Mouse (Mus musculus) bone marrow, adult 2 months (tissue): ENCODE measurements around the gene Gck. TPM values are rescaled to one million over a fixed set of nuclear protein-coding genes. Genes with fewer than 3 reads are reported as not detected.

Experiments used
- H3K27ac ChIP-seq: fragments of 200-500 bp; 2 replicates; pipeline ENCODE4 v1.5.1; 2012; ENCODE audit warnings: low read depth, mild to moderate bottlenecking, control low read depth, inconsistent platforms, low read length; ENCODE audit not compliant: control insufficient read depth, poor library complexity, insufficient read depth
- H3K4me1 ChIP-seq: fragments of 200-500 bp; 2 replicates; pipeline ENCODE4 v1.6.1; 2011; ENCODE audit warnings: low read length; ENCODE audit not compliant: control insufficient read depth, insufficient read depth
- H3K4me3 ChIP-seq: fragments of 200-500 bp; replicated peaks from 2 replicates; pipeline ENCODE3; 2011; ENCODE audit warnings: mild to moderate bottlenecking, low read depth, low read length, control low read depth; ENCODE audit not compliant: control insufficient read depth
- CTCF ChIP-seq: fragments of 200-500 bp; IDR thresholded peaks from 2 replicates; pipeline ENCODE4 v1.5.1; 2011; ENCODE audit warnings: low read length, control low read depth; ENCODE audit not compliant: control insufficient read depth, insufficient read depth
- POLR2A ChIP-seq: fragments of 200-500 bp; IDR thresholded peaks from 2 replicates; pipeline ENCODE4 v1.6.1; 2011; ENCODE audit warnings: low read depth, mild to moderate bottlenecking, control low read depth, low read length, borderline replicate concordance; ENCODE audit not compliant: control insufficient read depth
- WGBS: fragments of 180-500 bp; shearing (Covaris S2); methylation state at CpG from one replicate; pipeline ENCODE4 v1.1.7; 2018; 5-methylcytosine and 5-hydroxymethylcytosine counted together
- polyA plus RNA-seq: library from polyadenylated mRNA; stranded (reverse); fragments of >200 nt; gene quantifications from 2 replicates; pipeline ENCODE4 v1.2.4, GENCODE M21; 2011; ENCODE audit warnings: low replicate concordance; ENCODE audit not compliant: missing spikeins, insufficient read depth, insufficient read length

Gck gene
- polyA plus RNA-seq, 1 experiment: 2.8 TPM

GRCm38 (mm10) chr11:5913256-5913655, 36.6 kb downstream of the Gck start:
- WGBS: 68% methylated on average over 8 of the region's 8 CpGs
- TF ChIP-seq CTCF (no peak), POLR2A (no peak)
- H3K4me3 ChIP-seq: no peak overlapping the region

GRCm38 (mm10) chr11:5912635-5913034, 37.2 kb downstream of the Gck start:
- H3K4me1 ChIP-seq: no peaks in the 10 kb centered on the region
- no peak overlapping the region for H3K4me3 ChIP-seq
- H3K27ac ChIP-seq: no peak overlapping the region
- WGBS: 20% methylated on average over 5 of the region's 5 CpGs
- TF ChIP-seq CTCF (peak; percentile 73), POLR2A (no peak)

More at GRCm38 (mm10) chr11:5913256-5913655, 36.6 kb downstream of the Gck start:
- H3K4me1 ChIP-seq: no peaks in the 10 kb centered on the region
- H3K27ac ChIP-seq: no peak overlapping the region

- no peak for TF ChIP-seq POLR2A
- TF ChIP-seq CTCF: no peak
- H3K27ac ChIP-seq: no peak overlapping the region
- no peak overlapping the region for H3K4me3 ChIP-seq
- H3K4me1 ChIP-seq: no peaks in the 10 kb centered on the region
- 79% methylated on average over 4 of the region's 4 CpGs for WGBS
These were observed 41.2 kb downstream of the Gck start for GRCm38 (mm10) chr11:5908642-5909041.

- H3K4me1 ChIP-seq: no peaks in the 10 kb centered on the region
- H3K4me3 ChIP-seq: no peak overlapping the region
- H3K27ac ChIP-seq: no peak overlapping the region
- 67% methylated on average over 5 of the region's 5 CpGs for WGBS
- TF ChIP-seq POLR2A (no peak), CTCF (no peak)
These were observed 42.8 kb downstream of the Gck start for GRCm38 (mm10) chr11:5907096-5907495.

- Histone ChIP-seq H3K4me3 (no peak overlapping the region), H3K27ac (no peak overlapping the region), H3K4me1 (no peaks in the 10 kb centered on the region)
- TF ChIP-seq POLR2A: no peak
- TF ChIP-seq CTCF: no peak
- WGBS: 83% methylated on average over 10 of the region's 10 CpGs
These were observed 43.9 kb downstream of the Gck start for GRCm38 (mm10) chr11:5905778-5906518.

GRCm38 (mm10) chr11:5904871-5905270, 45.0 kb downstream of the Gck start:
- TF ChIP-seq POLR2A: no peak
- no peak for TF ChIP-seq CTCF
- Histone ChIP-seq H3K4me1 (no peaks in the 10 kb centered on the region), H3K4me3 (no peak overlapping the region), H3K27ac (no peak overlapping the region)
- WGBS: 81% methylated on average over 6 of the region's 6 CpGs

GRCm38 (mm10) chr11:5904357-5904756, 45.5 kb downstream of the Gck start:
- Histone ChIP-seq H3K4me1 (no peaks in the 10 kb centered on the region), H3K27ac (no peak overlapping the region), H3K4me3 (no peak overlapping the region)
- TF ChIP-seq CTCF (no peak), POLR2A (no peak)
- 89% methylated on average over 19 of the region's 19 CpGs for WGBS

GRCm38 (mm10) chr11:5903844-5904243, 46.0 kb downstream of the Gck start:
- Histone ChIP-seq H3K4me3 (no peak overlapping the region), H3K27ac (no peak overlapping the region), H3K4me1 (no peaks in the 10 kb centered on the region)
- no peak for TF ChIP-seq POLR2A
- no peak for TF ChIP-seq CTCF
- WGBS: 77% methylated on average over 2 of the region's 2 CpGs
